Mouse (Mus musculus): ENCODE results near the gene Cntn4.

Gene Cntn4

DNA sequence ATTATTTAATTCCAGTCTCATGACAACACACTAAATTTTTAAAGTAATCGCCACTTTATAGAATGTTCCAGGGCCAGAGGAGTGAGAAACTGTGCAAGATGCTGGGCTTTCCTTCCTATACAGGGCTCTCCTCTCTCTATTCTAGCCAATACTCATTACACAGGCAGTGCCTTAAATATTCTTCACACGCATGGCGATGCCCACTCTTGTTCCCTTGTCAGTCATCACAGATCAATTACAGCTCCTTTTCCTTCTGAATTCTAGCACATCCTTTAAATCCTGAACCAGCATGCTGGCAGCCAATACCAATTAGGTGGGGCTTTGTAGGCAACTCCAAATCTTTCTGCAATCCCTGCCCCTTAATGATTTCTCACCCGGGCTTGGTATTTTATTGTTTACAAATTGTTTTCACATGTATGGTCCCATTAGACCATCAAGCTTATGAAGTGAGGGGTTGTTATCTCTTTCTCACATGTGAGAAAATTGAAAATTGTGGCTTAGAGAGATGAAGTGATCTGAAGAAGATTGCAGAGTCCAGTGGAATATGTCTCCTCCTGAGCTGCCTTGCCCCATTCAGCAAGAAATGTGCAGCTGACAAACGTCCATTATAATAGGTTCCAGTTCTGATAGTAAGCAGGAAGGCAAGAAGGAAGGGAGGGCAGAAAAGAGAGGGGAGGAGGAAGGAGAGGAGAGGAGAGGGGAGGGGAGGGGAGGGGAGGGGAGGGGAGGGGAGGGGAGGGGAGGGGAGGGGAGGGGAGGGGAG lies 789.0 kb downstream of the Cntn4 start:
- no peak for DNase-seq

DNA sequence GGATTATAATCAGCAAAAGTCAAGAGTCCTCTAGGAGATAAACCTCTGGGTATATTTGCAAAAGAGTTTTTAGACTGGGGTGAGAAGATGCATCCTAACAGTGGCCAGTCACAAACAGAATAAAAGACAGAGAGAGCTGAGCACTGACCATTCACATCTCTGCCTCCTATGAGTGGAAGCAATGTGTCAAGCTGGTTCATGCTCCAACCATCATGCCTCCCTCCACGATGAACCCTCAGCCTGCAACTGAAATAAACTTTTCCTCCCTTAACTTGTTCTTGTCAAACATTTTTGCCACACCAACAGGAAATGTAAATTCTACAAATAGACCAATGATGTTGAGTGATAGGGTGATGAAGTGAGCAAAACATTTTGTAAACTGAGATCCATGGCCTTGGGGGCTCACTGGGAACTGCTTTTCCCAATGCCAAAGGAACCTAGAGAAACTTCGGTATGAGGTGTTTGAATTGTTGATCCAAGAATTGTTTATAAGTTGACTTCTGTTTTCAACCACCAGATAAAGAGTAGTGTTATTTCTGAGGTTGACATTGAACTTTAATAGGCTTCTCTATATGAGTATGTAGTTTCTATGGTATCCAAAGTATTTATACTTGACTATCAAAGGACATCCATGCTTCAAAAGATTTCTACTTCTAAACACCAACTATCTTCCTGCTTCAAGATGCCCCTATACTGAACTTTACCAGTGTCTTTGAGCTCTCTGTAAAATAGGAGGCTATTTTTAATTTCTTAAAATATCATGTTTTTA lies 794.6 kb downstream of the Cntn4 start:
- DNase-seq: no peak

DNA sequence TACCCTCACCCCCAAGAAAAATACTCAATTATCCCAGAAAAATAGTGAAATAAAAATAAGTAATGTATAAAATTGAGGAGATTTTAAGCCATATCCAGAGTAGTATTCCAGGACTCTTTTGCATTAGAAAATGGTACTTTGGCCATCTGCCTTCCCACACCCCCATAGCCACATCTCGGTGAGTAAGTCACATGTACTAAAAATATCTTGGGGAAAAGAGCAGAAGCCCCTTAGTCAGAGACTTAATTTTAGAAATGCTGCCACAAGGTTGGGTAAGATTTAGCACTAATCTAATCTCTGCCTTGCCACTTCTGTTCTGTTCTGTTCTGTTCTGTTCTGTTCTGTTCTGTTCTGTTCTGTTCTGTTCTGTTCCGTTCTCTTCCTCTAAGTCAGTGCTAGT lies 796.4 kb downstream of the Cntn4 start:
- DNase-seq: no peak

DNA sequence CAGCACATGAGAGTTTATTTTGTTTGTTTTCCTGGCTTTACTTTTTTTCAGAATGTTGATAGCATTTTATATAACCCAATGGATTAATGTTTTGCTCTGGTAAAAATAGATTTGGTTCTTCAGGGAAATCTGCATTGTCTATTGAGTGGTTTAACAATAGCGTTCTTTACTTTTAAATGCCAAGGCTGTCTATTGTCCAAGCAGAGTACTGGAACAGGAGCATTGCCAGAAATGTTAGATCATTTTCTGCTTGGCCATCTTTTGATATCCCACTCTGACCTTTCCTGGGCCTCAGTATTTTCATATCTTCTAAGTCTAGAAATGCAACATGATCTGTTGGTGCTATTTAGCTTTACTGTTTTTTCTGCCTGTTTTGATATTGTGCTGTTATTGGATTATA lies 804.1 kb downstream of the Cntn4 start:
- DNase-seq: no peak

DNA sequence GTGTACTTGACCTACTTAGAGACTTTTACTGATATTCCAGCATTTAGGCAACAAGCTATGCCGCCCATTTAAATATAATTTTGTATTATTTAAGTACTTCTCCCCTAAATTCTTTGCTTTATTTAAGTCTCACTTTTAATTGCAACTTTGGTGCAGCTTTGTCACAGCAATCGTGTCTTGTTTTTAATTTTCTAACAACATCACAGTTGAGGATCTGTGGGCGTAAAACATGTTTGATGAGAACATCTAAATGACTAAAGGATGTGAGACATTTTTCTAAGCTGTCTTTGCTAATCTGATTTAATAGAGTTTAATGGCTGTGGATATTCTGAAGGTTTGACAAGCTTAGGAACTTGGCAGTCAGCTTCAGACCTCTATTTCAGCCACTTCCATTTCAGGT lies 818.8 kb downstream of the Cntn4 start:
- no peak for DNase-seq

DNA sequence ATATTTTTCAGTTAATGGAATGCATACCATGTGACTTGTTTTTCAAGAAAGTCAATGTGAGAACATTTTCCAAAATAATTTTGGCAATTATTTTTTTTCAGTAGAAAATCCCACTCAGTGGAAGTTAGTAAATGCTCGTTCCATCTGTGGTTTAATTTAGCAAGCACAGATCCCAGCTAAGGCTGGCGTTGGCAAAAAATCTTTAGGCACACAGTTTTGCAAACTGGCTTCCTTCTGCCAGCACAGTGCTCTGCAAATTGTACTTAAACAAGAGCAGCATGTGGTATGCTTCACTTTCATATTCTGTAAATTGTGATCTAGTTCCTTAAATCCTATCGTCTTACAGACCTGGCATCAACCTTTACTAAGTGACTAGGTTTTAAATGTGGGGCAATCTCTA lies 821.7 kb downstream of the Cntn4 start:
- DNase-seq: no peak

DNA sequence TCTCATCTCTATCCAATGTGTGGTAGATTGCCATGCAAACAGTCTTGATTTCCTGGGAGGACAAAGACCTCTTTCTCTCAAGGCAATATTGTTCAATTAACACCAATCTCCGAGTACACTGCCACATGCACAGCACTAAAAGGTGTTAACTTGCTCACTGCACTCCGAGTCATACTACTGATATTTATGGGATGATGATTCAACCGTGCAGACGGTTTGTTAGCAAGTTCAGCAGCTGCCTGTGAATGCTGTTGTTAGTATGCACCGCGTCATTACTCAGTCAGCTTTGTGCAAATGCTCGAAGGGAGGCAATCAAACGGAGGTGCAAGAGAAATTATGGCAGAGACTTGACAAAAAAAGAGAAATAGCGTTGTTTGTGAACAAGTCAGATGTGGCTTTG lies 826.5 kb downstream of the Cntn4 start:
- no peak for DNase-seq

DNA sequence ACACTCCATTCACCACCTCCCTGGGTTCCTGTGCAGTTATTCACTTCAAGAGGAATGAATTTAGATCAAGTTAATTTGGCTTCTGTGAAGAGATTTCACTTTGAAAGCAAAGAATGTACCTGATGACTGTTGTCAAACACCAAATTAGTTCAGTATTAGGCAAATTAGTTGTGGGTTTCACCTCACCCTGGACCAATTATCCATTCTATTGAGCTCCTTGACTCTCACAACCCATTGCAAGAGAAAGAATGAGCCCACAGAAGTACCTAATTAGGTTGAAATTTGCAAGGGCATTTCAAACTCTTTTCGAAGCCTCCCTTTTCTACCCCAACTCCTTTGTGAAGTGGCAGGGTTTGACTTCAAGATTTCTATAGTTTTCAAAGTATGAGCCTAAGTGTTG lies 842.9 kb downstream of the Cntn4 start:
- no peak for DNase-seq

DNA sequence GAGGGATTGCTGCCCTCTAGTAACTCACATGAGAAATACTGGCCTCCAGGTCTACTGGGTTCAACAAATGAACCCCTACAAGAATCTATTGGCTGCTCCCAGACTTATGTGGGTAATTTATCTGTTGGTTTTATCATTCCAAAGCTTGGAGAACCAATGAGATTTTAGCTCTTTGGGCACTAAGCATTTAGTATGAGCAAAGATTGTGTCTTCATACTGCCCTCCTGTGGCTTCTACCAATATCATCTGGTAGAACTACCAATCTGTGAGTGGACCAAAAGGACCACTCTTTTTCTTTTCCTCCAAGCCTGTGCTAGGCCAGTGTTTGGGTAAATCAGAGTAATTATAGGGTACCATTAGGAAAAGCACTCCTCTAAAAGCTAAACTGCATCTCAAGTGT lies 866.0 kb downstream of the Cntn4 start:
- no peak for DNase-seq

DNA sequence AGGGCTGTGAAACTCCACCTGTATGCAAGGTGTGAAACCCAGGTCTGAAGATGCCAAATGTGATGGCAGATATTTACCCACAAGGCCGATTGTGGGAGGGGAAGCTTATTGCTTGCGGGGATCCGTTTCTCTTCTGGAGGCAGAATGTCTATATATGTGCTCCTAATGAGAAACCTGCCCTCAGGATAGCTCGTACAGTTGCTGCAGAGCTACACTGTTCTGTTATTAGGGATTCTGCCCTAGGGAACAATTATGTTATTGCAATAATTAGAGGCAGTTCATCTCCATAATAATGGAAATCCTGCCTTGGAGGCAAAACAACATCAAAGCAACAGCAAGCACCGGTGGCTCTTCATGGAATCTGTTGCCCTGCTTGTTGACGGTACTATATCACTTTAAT lies 884.2 kb downstream of the Cntn4 start:
- no peak for DNase-seq

DNA sequence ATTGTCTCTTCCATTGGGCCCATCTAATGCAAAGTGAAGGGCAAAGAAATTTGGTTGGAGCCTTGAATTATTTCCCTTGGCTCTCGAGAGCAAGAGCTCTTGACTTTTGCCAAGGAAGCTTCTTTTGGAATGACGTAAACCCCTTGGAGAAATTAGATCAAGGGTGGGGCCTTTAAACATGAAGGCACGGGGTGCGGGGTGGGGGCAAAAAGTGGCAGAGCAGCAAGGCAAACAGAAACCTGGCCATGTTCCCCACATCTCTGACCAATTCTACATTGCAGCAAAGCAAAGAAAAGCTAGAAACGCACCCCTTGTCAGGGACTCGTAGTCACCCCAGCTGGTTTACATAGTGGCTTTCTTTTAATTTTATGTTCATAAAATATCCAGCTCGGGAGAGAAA lies 887.9 kb downstream of the Cntn4 start:
- no peak for DNase-seq

DNA sequence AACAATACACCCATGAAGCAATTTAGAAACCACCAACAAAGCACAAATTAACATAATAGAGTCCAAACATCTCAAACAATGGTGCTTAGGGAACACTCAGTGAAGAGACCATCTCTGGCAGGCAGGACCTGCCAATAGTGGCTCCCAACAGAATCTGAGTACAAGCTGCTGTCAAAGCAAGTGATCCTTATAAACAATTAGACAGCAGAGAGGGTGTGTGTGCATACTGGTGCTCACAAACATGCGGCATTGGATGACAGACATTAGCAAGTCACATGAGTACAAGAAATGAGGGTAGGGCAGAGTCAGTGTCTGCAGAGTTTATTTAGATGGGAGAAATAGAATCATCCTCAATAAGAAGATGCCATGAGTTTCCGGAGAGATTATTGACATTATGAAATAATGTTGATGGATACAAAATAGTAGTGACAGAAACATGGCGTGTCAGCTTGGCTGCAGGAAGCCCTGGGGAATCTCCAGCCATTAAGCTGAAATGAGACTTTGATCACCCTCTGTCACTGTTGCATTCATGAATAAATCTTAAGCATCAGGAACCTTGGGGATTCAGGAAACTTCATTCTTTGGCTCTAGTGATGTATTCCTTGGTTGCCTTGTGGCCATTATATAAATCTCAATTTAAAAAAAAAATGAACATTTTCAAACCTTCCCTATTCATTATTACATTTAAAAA lies 888.5 kb downstream of the Cntn4 start:
- DNase-seq: no peak

DNA sequence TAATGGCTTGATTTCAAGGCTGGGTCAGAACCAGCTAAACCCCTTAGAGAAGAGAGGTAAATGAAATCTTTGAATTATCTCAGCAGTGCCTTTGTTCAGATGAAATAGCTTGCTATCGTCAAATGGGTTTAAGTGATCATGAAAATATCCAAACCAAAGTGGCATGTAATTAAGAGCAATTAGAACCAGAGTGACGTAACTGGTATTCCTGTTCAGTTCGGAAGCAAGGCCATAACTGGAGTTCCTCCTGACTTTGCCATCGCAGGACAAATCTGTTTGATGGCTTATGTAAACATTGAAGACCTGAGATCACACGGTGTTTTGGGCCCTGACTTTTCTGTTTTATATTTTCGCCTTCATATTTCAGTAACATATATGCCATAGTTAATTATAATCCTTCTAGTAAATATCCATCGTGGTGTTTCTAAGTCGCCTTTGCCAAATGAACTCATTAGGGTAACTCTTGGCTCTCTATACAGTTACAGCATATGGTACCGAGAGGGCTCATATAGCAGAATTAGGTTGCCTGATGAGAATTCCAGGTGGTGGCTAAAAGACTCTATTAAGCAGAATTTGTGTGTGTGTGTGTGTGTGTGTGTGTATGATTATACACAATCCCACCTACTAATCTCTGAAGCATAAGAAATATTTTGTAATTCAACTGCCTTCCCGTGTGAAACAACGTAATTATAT lies 889.6 kb downstream of the Cntn4 start:
- no peak for DNase-seq

DNA sequence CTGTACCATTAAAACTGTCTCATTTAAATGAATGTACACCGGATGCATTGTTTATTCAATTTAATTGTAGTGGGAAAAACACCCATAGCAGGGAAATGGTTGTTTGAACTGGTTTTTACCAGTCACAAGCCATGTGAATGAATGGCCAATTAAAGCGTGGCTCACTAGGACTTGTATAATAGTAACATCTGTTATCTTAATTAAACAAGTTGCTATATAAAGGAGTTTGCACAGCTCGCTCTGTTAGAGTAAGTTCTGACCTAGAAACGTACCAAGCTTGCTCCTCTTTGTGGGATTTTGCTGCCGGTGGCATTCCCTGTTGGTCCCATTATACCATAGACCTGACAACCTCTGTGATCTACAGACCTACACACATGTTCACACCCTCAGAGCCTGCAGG lies 902.7 kb downstream of the Cntn4 start:
- no peak for DNase-seq

DNA sequence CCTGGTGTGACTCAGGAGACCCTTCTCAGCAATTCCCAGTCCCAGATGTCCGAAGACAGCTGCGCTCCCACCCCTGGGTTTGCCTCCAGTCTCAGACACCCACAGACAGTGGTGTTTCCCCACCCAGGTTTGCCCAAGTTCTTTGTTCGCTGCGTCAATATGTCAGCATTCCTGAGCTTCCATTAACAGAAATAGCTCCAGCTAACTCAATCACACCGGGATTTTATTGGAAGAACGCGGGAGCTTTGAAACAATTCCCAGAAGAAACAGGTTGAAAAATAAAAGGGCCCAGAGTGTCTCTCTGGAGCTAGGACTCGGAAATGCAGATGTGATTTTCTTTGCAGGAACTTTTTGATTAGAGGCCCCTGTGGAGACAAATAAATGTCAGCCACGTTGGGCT lies 916.3 kb downstream of the Cntn4 start:
- DNase-seq: no peak

DNA sequence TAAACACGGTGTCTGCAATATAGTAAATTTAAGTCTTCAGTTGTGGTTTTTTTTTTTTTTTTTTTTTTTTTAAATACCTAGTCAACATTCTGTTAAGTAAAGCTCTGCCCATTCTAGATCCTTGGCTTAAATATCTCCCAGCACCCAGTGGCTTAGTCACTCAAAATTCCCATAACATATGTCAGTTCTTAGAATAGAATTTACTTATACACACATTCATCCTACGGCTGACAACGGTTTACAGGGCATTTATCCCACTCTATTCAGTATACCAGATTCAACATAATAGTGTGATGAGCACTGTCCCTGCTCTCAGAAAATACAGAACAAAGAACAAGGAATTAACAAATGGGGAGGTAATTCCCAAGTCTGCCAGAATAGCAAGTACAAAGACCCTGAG lies 939.6 kb downstream of the Cntn4 start:
- DNase-seq: no peak

DNA sequence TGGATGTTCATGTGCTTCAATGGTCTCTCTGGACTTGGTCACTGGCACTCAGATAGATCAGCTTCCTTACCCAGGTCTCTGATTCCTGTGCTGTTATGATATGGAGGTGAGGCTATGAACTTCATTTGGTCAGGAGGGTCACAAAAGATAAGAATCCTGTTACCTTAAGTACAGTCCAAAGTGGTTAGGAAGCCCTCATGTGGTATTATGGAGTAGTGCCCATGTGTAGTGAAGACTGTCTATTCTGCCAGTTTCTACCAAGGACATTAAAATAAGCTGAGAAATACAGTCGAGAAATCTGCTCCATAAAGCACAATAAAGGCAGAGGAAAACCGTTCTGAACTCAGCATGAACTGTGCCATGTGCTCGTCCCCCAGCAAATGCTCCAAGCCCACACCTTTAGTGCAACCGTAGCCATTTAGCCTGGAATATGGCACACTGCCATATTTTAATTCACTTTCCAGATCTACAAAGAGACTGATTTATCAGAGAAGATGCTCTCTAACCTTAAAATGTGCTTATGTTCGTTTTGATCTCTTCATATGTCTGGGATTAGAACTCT lies 943.8 kb downstream of the Cntn4 start:
- no peak for DNase-seq

DNA sequence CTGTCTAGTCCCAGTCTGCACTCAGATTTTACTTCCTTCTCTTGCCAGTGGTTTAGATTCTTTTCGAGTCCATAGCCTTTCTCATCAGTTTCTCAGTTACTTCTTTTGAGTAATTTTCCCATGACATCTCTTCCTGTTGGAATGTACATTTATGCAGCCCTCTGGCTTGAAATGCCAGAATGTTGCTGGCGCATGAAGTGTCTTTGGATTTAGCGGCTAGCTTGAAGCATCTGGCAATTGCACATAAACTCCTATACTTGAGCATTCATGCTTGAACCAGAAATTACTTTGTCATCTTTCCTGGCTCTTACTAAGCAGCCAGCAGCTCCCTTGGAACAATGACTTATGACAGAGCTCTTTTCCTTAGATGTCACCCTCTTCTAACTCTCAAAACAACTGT lies 965.6 kb downstream of the Cntn4 start:
- no peak for DNase-seq

DNA sequence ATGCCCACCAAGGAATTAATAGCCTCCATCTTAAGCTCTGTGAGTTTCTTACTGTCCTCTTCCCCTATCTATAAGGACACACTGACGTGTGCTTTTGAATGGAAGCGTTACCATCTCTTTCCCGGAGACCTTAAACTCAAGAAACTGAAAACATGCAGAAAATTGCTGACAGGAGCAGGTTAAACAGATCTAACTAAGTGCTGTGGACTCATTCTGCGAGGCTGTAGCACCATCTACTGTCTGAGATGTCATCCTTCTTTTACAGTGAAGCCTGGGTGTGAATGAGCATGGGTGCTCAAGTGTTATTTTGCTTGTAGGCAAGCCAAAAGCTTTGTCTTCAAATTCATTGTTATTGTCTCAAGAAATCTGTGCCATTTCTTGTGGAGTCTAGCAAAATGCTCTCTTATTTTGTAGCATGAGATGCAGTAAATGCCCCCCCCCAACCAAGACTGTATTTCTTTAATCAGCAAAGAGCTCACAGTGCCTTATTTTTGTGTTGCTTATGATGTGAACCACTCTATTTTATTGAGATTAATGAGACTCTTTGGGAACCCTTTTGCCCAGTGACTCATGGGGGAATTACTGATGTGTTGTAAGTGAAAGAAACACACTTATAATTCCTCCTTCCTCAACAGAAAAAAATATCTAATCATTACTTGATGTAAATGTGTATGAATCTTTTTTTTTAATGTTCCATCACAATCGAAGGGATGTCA lies 968.2 kb downstream of the Cntn4 start:
- peak; percentile 5 for DNase-seq

DNA sequence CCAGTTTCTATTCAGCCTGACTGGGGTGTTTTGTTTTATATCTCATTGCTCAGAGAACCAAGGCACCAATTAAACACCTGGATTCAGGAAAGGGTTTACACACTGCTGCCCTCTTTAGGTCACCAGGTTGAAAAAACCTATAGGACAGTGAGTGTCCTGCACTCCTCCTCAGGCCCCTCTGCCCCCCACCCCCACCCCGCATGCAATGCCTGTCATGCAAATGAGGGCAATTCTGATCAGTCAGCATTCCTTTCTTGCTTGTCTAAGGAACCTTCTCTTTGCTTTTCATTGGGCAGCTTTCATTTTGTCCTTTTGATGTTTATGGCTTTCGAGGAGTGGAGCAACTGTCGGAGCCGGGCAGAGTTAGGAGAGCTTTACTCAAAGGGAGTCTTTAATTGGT lies 969.5 kb downstream of the Cntn4 start:
- no peak for DNase-seq

DNA sequence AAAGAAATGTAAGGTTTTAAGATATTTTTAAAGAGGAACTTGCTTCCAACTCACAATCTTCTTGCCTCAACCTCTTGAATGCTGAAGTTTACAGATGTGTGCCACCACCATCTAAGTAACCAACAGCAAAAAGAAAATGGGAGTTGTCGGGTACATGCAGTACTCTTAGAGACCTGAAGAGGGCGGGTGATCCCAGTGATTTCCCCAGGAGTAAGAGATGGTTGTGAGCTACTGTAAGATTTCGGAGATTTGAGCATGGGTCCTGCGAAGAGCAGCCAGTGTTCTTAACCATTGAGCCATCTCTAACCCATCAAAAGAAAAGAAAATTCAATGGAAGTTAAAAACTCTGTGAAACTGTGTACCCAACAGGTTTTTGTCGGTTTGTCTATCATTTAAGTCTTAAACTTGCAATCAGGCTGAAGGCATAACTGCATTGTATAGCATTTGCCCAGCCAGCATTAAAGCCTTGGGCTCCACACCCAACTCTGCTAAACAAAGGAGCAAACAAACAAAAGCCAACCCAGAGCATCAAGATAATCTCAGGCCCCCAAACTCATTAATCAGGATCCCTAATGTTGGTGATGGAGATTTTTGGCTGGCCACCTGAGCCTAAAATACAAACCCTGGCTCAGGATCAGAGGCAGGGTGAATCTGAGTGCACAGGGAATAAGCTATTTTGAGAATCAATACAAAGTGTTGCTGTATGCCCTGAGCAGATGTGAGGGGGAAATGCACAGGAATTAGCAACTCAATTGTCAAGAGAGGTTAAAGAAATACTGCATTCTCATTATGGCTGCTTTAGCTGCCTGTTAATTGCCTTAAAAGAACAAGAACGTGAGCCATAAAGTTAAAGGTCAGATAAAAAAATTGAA lies 986.6 kb downstream of the Cntn4 start:
- DNase-seq: peak; percentile 35

Measured in kidney, adult 11 months (tissue).